Mouse (Mus musculus): ENCODE measurements around the gene Csad. TPM values are rescaled to one million over a fixed set of nuclear protein-coding genes. Genes with fewer than 3 reads are reported as not detected.

The Csad gene
- polyA plus RNA-seq, 1 experiment from 2014 or later = 27.9 TPM

DNA sequence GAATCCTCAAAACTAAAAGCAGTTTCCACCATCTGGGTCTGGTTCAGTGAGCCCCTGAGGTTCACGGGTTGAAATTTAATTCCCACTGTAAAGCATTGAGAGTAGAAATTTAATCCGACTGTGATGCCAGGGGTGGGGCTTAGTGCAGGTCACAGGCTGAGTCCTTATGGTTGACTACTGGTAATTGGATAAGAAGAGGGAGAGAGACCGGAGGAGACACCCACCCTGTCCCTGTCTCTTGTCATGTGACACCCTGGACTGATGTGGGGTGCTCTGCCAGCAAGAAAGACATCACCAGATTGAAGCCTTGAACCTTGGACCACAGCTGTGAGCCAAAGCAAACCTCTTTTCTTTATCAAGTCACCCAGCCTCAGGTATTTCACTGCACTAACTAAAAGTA is 21.4 kb downstream of the Csad start:
- no peaks in the 10 kb centered on the region for H3K36me3 ChIP-seq (ENCODE audit: control insufficient read depth, insufficient read depth, low read length)
- H3K27ac ChIP-seq (ENCODE audit: low read depth, low read length) = no peak overlapping the region
- no peaks in the 10 kb centered on the region for H3K27me3 ChIP-seq (ENCODE audit: control insufficient read depth, insufficient read depth, low read length)
- H3K4me3 ChIP-seq (ENCODE audit: low read depth, low read length) = no peak overlapping the region
- DNase-seq (ENCODE audit: low spot score) (no peak), ATAC-seq (ENCODE audit: low FRiP score) (no peak)
- H3K9ac ChIP-seq (ENCODE audit: low read depth, low read length) = no peak overlapping the region
- 85% methylated on average over 3 of the region's 3 CpGs for WGBS
- no peaks in the 10 kb centered on the region for H3K4me1 ChIP-seq (replicated peaks; ENCODE audit: control insufficient read depth, insufficient read depth, low read length)
- H3K9me3 ChIP-seq (ENCODE audit: control insufficient read depth, low read length) = no peaks in the 10 kb centered on the region
- H3K4me2 ChIP-seq (replicated peaks; ENCODE audit: low read depth, low read length) = no peak overlapping the region

DNA sequence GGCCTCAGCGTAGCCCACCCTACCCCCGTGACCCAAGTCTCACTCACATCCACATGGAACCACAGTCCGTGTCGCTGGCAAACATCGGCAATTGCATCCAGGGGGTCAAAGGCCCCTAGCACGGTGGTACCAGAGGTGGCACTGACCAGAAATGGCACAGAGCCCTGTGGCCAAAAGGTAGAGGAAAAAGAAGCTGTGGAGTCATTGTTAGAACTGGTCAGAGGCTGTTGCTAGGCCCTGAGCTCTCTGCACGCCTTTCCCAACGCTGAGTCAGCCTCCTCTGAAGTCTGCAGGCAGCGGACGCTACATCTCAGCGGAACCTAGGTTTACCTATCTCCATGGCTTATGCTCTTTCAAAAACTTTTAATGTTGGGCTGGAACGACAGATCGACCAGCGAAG is 24.6 kb downstream of the Csad start:
- WGBS = 89% methylated on average over 14 of the region's 14 CpGs
- no peak overlapping the region for H3K4me3 ChIP-seq (ENCODE audit: low read depth, low read length)
- no peak overlapping the region for H3K4me2 ChIP-seq (replicated peaks; ENCODE audit: low read depth, low read length)
- H3K9me3 ChIP-seq (ENCODE audit: control insufficient read depth, low read length) = no peaks in the 10 kb centered on the region
- no peaks in the 10 kb centered on the region for H3K4me1 ChIP-seq (replicated peaks; ENCODE audit: control insufficient read depth, insufficient read depth, low read length)
- H3K36me3 ChIP-seq (ENCODE audit: control insufficient read depth, insufficient read depth, low read length) = no peaks in the 10 kb centered on the region
- H3K9ac ChIP-seq (ENCODE audit: low read depth, low read length) = no peak overlapping the region
- no peak for DNase-seq (ENCODE audit: low spot score)
- ATAC-seq (ENCODE audit: low FRiP score) = no peak
- no peaks in the 10 kb centered on the region for H3K27me3 ChIP-seq (ENCODE audit: control insufficient read depth, insufficient read depth, low read length)
- no peak overlapping the region for H3K27ac ChIP-seq (ENCODE audit: low read depth, low read length)

DNA sequence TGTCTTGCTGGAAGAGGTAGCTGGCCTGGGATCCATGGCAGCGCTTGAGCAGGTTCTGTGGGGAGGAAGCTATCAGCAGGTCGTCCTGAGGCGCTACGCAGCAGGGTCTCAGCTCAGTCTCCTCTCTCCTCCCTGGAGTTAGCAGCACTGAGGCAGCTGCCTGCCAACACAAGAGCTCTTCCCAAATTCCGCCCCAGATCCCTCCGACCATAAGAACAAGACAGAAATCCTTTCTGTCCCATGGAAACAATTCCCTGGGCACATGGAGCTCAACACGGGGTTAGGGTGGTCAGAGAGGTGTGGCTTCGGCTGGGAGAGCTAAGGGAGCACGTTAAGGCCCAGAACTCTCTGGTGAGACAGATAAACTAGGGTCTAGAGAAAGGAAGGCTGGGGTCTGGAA is 25.4 kb downstream of the Csad start:
- no peak overlapping the region for H3K4me3 ChIP-seq (ENCODE audit: low read depth, low read length)
- no peak overlapping the region for H3K9ac ChIP-seq (ENCODE audit: low read depth, low read length)
- H3K27ac ChIP-seq (ENCODE audit: low read depth, low read length) = no peak overlapping the region
- no peak for DNase-seq (ENCODE audit: low spot score)
- no peaks in the 10 kb centered on the region for H3K4me1 ChIP-seq (replicated peaks; ENCODE audit: control insufficient read depth, insufficient read depth, low read length)
- no peak overlapping the region for H3K4me2 ChIP-seq (replicated peaks; ENCODE audit: low read depth, low read length)
- H3K27me3 ChIP-seq (ENCODE audit: control insufficient read depth, insufficient read depth, low read length) = no peaks in the 10 kb centered on the region
- no peak for ATAC-seq (ENCODE audit: low FRiP score)
- H3K36me3 ChIP-seq (ENCODE audit: control insufficient read depth, insufficient read depth, low read length) = no peaks in the 10 kb centered on the region
- H3K9me3 ChIP-seq (ENCODE audit: control insufficient read depth, low read length) = no peaks in the 10 kb centered on the region
- 83% methylated on average over 9 of the region's 9 CpGs for whole genome bisulfite sequencing

DNA sequence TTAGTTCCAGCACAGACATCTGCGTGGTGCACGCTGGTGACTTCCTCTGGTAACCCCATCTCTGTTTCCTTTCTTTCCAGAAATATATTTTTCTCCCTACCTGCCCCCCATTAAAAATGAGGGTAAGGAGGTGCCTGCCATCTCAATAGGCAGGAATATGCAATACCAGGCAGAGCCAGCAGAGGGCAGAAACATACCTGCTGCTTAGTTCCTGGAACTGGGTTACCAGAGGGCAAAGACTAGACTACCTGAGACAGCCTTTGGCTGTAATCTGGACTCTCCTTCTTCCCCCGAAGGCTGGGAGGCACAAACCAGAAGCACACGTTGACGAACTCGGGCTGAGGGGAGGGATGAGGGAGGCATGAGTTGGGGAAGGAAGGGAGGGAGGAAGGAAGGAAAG is 26.2 kb downstream of the Csad start:
- ATAC-seq (ENCODE audit: low FRiP score) (no peak), DNase-seq (ENCODE audit: low spot score) (peak; percentile 78)
- Histone ChIP-seq H3K9me3 (ENCODE audit: control insufficient read depth, low read length) (no peaks in the 10 kb centered on the region), H3K4me2 (replicated peaks; ENCODE audit: low read depth, low read length) (no peak overlapping the region), H3K36me3 (ENCODE audit: control insufficient read depth, insufficient read depth, low read length) (no peaks in the 10 kb centered on the region), H3K9ac (ENCODE audit: low read depth, low read length) (no peak overlapping the region), H3K4me1 (replicated peaks; ENCODE audit: control insufficient read depth, insufficient read depth, low read length) (no peaks in the 10 kb centered on the region), H3K4me3 (ENCODE audit: low read depth, low read length) (no peak overlapping the region), H3K27ac (ENCODE audit: low read depth, low read length) (no peak overlapping the region), H3K27me3 (ENCODE audit: control insufficient read depth, insufficient read depth, low read length) (no peaks in the 10 kb centered on the region)
- WGBS = 17% methylated on average over 6 of the region's 6 CpGs

DNA sequence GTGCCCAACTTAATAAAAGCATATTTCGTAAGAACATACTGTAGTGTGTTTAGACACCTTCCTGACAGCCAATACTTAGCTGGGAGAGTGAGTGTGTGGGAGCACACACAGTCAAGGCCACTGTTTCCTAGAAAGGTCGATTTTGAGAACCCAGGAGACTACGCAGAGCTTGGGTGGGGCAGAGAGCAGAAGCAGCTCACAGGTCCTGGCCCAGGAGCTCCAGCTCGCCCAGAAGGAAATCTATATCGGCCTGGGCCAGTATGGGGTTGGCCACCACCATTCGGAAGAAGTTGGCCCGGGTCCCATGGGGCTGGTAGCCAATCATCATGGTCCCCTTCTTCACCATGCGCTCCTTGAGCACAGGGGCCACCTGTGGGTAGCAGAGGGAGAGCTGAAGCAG is 27.1 kb downstream of the Csad start:
- WGBS = 87% methylated on average over 8 of the region's 8 CpGs
- Histone ChIP-seq H3K4me2 (replicated peaks; ENCODE audit: low read depth, low read length) (no peak overlapping the region), H3K27ac (ENCODE audit: low read depth, low read length) (no peak overlapping the region), H3K9ac (ENCODE audit: low read depth, low read length) (no peak overlapping the region), H3K36me3 (ENCODE audit: control insufficient read depth, insufficient read depth, low read length) (no peaks in the 10 kb centered on the region), H3K4me3 (ENCODE audit: low read depth, low read length) (no peak overlapping the region), H3K9me3 (ENCODE audit: control insufficient read depth, low read length) (no peaks in the 10 kb centered on the region), H3K4me1 (replicated peaks; ENCODE audit: control insufficient read depth, insufficient read depth, low read length) (no peaks in the 10 kb centered on the region), H3K27me3 (ENCODE audit: control insufficient read depth, insufficient read depth, low read length) (no peaks in the 10 kb centered on the region)
- ATAC-seq (ENCODE audit: low FRiP score) (no peak), DNase-seq (ENCODE audit: low spot score) (no peak)

DNA sequence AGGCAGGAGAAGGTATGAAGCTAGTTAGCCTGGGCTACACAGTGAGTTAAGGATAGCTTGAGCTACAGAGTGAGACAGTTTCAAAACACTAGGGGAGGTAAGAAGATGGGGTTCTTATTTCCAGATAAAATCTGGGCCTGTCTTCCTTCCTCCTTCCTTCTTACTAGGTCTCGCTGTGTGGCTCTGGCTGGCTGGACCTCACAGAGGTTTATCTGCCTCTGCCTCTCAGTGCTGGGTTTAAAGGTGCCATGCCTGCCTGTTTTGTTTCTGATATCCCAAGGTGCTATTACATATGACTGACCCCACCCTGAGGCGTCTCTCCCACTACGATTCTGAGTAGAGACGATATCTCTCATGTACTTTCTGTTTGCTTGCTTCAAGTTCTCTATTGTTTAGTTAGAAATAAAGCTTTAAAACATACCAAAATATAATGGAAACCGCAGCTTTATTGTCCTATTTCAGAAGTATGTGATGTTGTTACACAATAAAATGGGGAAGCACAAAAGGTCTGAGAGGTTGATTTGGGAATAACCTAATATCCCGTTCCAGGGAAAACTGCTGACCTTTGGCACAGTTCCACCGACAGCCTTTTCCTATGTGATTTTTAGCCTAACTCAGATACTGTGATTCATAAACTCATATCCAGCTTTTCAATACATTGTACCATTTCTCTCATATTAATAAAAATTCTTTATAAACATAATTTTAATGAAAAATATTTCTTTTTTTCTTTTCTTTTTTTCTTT is 27.8 kb downstream of the Csad start:
- DNase-seq (ENCODE audit: low spot score) (no peak), ATAC-seq (ENCODE audit: low FRiP score) (no peak)
- 93% methylated on average over 7 of the region's 7 CpGs for WGBS
- no peaks in the 10 kb centered on the region for H3K4me1 ChIP-seq (replicated peaks; ENCODE audit: control insufficient read depth, insufficient read depth, low read length)
- H3K4me3 ChIP-seq (ENCODE audit: low read depth, low read length) = no peak overlapping the region
- H3K9me3 ChIP-seq (ENCODE audit: control insufficient read depth, low read length) = no peaks in the 10 kb centered on the region
- H3K4me2 ChIP-seq (replicated peaks; ENCODE audit: low read depth, low read length) = no peak overlapping the region
- H3K9ac ChIP-seq (ENCODE audit: low read depth, low read length) = no peak overlapping the region
- H3K27me3 ChIP-seq (ENCODE audit: control insufficient read depth, insufficient read depth, low read length) = no peaks in the 10 kb centered on the region
- H3K36me3 ChIP-seq (ENCODE audit: control insufficient read depth, insufficient read depth, low read length) = no peaks in the 10 kb centered on the region
- no peak overlapping the region for H3K27ac ChIP-seq (ENCODE audit: low read depth, low read length)

DNA sequence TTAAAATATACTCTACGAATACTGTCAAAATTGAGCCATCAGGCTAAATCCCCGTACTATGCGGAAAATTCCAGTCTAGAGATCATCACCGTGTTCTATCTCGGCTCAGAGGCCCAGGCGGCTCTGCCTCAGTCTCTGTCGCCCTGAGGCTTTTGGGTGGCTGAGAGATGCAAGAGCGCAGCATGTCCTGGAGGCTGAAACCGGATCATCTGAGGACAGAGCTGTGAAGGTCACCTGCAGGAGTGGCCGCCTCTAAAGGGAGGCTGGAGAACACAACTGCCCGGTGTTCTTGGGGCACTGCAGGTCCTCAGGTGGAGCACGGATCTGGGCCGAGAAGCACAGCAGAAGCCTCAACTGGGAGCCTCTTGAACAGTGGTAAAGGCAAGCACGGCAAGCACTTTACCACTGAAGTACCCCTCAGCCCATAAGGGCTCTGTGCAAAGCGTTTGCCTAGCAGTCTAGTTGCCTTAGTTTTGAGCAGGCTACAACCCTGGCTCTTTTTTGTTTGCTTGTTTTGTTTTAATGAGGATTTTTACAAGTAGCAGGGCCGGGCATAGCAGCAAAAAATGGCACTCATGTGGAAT is 28.7 kb downstream of the Csad start:
- WGBS = 91% methylated on average over 16 of the region's 16 CpGs

DNA sequence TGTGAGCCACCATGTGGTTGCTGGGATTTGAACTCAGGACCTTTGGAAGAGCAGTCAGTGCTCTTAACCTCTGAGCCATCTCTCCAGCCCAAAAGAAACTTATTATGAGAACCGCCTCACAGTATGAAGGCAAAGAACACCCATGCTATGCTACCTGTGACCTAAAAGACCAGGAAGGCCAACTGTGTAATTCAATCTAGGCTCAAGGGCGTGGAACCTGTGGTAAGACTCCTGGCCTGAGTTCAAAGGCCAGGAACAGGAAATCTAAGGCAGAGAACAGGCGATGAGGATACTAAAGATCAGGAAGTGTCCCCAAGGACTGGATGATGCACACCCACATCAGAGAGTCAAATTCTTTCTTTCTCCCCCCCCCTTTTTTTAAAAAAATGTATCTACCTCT is 30.9 kb downstream of the Csad start:
- Histone ChIP-seq H3K4me1 (replicated peaks; ENCODE audit: control insufficient read depth, insufficient read depth, low read length) (no peaks in the 10 kb centered on the region), H3K27me3 (ENCODE audit: control insufficient read depth, insufficient read depth, low read length) (no peaks in the 10 kb centered on the region), H3K4me2 (replicated peaks; ENCODE audit: low read depth, low read length) (no peak overlapping the region), H3K9me3 (ENCODE audit: control insufficient read depth, low read length) (no peaks in the 10 kb centered on the region), H3K9ac (ENCODE audit: low read depth, low read length) (no peak overlapping the region), H3K4me3 (ENCODE audit: low read depth, low read length) (no peak overlapping the region), H3K36me3 (ENCODE audit: control insufficient read depth, insufficient read depth, low read length) (no peaks in the 10 kb centered on the region), H3K27ac (ENCODE audit: low read depth, low read length) (no peak overlapping the region)
- WGBS = 94% methylated on average over 3 of the region's 3 CpGs
- ATAC-seq (ENCODE audit: low FRiP score) = no peak
- DNase-seq (ENCODE audit: low spot score) = no peak

More for the DNA sequence above, 28.7 kb downstream of the Csad start:
- Histone ChIP-seq H3K4me3 (ENCODE audit: low read depth, low read length) (no peak overlapping the region), H3K9me3 (ENCODE audit: control insufficient read depth, low read length) (no peaks in the 10 kb centered on the region), H3K9ac (ENCODE audit: low read depth, low read length) (no peak overlapping the region), H3K36me3 (ENCODE audit: control insufficient read depth, insufficient read depth, low read length) (no peaks in the 10 kb centered on the region), H3K4me1 (replicated peaks; ENCODE audit: control insufficient read depth, insufficient read depth, low read length) (no peaks in the 10 kb centered on the region), H3K27ac (ENCODE audit: low read depth, low read length) (no peak overlapping the region), H3K27me3 (ENCODE audit: control insufficient read depth, insufficient read depth, low read length) (no peaks in the 10 kb centered on the region), H3K4me2 (replicated peaks; ENCODE audit: low read depth, low read length) (no peak overlapping the region)
- no peak for DNase-seq (ENCODE audit: low spot score)
- ATAC-seq (ENCODE audit: low FRiP score) = no peak

DNA sequence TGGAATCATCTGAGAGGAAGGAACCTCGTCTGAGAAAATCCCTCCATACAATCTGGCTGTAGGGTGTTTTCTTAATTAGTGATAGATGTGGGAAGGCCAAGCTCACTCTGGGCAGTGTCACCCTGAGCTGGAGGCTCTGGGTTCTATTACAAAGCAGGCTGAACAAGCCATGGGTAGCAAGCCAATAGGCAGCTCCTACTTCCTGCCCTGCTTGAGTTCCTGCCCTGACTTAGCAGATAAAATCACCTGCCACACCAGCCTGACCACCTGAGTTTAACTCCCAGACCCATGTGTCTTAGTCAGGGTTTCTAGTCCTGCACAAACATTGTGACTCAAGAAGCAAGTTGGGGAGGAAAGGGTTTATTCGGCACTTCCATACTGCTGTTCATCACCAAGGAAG is 35.5 kb downstream of the Csad start:
- no peak for ATAC-seq (ENCODE audit: low FRiP score)

More for the DNA sequence above, 35.5 kb downstream of the Csad start:
- no peak for DNase-seq (ENCODE audit: low spot score)
- H3K4me1 ChIP-seq (replicated peaks; ENCODE audit: control insufficient read depth, insufficient read depth, low read length) = no peaks in the 10 kb centered on the region
- H3K9me3 ChIP-seq (ENCODE audit: control insufficient read depth, low read length) = no peaks in the 10 kb centered on the region
- H3K4me3 ChIP-seq (ENCODE audit: low read depth, low read length) = no peak overlapping the region
- no peaks in the 10 kb centered on the region for H3K36me3 ChIP-seq (ENCODE audit: control insufficient read depth, insufficient read depth, low read length)
- no peaks in the 10 kb centered on the region for H3K27me3 ChIP-seq (ENCODE audit: control insufficient read depth, insufficient read depth, low read length)
- H3K27ac ChIP-seq (ENCODE audit: low read depth, low read length) = no peak overlapping the region
- WGBS = 68% methylated on average over 2 of the region's 2 CpGs
- no peak overlapping the region for H3K9ac ChIP-seq (ENCODE audit: low read depth, low read length)
- H3K4me2 ChIP-seq (replicated peaks; ENCODE audit: low read depth, low read length) = no peak overlapping the region
